Mouse (Mus musculus): ENCODE measurements at regions not wholly inside any gene's neighbourhood (a gene's known extent, or its start where the extent isn't known, plus 50 kb on each side); places are given as distances from the start of the nearest gene placed in this dataset.

DNA sequence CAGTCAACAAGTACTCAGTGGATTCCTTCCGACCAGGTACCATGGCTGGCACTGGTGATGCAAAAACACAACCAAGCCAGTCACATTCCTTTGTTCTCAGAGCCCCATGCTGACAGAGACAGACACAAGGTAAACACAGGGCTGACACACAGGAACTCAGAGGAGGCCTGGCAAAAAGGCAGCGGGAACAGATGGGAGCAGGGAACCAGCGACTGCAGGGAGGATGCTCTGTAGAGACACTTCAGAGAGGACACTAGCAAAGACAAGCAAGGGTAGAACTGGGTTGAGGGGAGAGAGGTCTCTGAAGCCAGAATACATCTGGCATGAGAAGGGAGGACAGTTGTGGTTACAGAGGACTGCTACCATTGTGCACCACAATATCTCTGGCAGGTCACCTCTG, 133.6 kb downstream of the Tex36 start:
- DNase-seq, result peak; percentile 96

DNA sequence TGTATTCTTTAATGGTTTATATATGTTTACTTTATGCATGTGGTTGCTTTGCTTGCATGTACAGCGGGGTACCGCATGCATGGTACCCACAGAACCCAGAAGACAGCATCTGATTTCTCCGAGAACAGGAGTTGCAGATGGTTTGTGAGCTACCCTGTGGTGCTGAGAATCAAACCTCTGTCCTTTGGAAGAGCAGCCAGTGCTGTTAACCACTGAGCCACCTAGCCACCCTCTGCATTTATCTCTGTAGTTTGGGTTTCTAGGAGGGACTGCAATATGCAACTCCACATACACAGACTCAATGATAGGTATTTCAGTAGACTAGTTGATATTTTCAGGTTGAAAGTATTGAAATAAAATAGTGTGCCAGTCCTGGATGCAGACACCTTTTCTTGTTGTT, 134.4 kb downstream of the Tex36 start:
- no peak for DNase-seq

DNA sequence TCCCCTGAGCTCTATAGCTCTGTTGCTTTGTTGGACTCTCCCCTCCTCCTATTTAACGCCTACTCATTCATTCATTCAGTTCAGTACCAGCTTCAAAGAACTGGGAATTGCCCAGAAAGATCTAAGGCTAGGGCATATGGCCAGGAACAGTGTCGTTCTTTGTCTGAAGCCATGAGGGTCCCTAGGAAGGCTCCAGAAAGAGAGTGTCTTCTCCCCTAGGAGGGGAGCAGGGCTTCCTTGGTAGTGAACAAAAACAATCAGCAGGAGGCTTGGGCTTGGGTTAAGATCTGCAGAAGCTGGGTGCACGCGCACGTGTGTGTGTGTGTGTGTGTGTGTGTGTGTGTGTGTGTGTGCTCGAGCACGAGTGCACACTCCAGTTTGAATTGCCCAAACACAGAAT, 142.7 kb downstream of the Tex36 start:
- no peak for DNase-seq

DNA sequence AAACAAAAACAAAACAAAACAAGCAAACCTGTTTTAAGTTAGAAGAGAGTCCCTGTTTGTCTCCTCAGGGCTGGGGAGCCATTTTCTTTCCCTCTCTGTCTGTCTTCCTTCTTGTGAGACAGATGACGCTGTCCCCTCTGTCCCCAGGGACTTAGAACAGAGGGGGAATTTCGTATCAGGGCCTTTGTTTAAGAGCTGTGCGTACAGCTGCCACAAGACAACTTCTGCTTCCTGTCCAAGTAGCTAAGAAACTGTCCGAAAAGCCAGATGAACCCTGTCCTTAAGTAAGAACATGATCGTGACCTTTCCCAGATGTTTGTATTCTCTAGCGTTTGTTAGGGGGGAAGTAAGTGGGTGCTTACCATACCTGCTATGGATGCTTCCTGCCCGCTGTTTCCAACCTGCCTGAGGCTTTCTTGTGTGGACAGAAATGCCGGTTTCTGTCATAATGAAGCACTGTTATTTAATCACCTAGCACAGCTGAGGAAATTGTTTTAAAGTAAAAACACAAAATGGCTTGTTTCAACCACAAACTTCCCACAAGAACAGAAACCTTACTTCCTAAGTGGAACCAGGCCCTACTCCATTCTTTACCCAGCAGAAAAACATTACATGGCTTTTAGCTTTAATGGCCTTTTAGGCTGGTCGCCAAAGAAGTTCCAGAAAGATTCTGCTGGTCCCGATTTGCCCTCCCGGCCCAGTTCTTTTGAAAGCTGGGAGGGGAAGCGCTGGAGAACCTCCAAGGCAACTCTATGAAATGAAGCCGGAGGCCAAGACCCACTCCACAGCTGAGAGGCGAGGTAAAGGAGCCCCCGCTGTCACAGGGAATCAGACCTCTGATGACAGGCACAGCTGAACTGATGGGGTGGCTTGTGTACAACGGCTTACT, 144.3 kb downstream of the Tex36 start:
- DNase-seq, result no peak

DNA sequence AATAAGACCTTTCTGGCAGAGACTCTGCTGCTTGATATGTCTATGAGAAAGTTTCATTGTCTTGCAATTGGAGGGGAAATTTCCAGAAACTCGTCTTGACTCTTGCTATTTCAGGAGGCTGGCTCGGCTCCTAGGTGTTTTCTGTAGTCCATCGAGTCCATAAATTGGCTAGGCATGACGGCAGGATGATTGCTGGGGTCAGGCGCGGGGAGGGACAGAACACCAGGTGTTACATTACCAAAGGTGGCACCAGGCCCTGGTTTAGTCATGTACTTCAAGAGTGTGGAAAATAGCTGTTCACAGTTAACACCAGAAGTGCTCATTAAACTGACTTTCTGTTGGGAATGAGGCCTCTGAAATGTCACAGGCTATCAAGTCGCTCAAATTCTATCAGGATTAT, 151.7 kb downstream of the Tex36 start:
- peak; percentile 56 for DNase-seq

DNA sequence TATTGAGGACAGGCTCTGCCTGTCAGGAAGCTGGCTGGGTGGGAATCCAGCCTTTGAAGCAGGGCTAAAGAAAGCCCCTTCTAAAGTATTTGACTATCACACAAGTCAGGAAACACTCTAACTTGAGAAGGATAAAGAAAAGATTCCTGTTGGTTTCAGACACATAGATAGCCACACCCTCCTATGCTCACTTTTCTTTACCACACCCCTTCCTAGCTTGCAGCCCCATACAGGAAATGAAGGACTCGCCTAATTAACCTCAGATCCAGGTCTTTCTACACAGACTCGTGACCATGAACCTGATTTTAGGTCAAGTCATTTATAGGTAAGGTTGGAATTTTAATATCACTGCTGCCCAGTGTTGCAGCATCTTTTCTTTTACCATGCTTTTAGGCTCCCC, 154.9 kb downstream of the Tex36 start:
- DNase-seq, result no peak

DNA sequence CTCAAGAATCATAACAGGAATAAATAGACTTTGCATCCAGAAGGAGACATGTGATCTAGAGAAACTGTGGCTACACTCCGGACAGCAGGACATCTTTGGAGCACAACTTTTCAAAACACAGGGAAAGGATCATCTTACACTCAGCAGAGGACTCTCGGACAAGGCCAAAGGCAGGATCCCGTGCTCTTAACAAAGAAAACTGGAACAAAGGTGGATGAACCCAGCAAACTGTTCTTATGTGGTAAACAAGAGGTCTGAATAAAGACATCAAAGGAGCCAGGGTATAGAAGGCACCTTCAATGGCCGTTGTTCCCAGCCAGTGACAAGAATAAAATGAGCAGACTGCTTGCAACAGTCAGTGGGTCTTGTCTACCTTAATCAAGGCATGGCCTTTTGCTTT, 160.3 kb downstream of the Tex36 start:
- DNase-seq, result no peak

DNA sequence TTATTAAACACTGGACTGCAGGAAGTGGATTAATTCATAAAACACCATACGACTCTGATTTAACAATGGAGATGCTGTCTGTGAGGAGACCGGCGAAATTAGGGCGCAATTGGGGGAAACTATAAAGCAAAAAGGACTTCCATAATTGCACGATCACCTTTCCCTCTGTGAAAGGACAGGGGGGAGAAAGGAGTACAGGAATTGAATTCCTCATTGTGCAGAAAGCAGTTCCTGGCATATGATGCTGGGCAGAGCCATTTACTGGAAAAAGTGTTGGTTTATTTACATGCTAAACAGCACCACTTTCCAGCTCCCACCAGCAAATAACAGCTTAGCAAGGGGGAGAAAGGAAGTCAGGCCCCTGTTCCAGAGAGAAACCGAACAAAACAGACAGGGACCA, 160.8 kb downstream of the Tex36 start:
- DNase-seq, result no peak

DNA sequence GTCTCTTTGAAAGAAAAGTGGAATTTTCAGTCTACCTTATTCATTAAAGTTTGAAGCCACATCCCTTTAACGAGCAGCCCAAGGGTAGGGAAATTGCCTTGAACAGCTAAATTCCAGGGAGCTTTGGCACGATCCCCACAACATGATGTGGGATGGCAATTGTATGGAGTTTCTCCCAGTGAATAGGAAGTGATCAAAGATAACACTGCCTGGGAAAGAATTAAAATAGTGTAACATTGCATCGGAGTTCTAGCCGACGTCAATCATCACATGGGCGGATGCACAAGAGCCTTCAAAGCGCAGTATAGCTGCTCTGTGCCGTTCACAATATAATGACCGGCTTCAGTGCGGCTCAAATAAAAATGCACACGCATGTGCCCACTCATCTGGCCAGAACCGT, 161.2 kb downstream of the Tex36 start:
- DNase-seq, result no peak

DNA sequence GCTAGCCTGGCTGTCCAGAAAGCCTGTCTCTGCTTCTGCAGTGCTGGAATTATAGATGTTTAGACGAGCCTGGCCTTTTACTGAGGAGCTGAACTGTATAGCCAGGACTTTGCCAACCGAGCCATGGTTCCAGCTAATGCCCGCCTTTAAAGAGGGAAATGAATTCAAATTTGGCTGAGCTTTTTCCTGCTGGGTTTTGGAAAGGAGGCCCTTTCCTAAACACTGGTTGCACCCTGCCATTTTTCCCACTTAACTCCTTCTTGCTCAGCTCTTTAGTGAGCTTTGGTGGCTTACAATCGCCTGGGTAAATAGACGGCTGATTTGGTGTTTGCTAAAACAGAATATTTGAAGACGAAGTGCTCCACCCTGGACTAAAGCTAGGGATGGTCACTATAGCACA, 161.9 kb downstream of the Tex36 start:
- no peak for DNase-seq

DNA sequence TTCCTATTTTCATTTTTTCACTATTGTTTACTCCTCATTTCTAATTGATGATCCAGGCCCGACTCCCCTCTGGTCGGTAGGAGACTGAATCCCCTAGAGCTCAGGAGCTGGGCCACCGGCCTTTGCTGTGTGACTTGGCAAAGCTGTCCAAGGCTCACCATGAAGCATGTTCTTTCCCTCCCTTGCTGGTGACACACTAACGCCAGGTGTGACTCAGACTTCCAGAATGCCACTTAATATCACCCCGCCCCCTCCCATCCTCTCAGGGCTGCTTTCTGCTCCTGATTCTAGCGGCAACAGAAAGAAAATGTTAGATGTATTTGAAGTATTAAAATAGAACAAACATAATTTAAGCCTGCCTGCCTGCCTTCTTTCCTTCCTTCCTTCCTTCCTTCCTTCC, 163.3 kb downstream of the Tex36 start:
- DNase-seq, result no peak

DNA sequence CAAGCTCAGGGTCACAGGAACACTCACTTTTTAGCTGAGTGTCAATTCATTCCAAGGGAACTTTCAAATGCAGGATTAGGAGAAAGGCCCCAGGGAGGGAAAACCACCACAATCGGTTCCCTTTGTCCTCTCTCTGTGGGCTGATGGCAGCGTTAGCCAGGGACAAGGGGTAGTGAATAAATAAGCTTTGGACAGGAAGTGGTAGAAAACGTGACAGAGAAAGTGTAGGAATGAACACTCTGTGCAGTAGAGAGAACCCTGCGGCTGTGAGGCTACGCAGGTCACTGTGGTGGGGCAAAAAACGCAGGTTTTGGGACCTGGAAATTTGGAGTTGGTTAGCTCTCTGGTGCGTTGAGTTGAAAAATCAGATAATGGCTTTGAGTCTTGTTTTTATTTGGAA, 164.1 kb downstream of the Tex36 start:
- no peak for DNase-seq

DNA sequence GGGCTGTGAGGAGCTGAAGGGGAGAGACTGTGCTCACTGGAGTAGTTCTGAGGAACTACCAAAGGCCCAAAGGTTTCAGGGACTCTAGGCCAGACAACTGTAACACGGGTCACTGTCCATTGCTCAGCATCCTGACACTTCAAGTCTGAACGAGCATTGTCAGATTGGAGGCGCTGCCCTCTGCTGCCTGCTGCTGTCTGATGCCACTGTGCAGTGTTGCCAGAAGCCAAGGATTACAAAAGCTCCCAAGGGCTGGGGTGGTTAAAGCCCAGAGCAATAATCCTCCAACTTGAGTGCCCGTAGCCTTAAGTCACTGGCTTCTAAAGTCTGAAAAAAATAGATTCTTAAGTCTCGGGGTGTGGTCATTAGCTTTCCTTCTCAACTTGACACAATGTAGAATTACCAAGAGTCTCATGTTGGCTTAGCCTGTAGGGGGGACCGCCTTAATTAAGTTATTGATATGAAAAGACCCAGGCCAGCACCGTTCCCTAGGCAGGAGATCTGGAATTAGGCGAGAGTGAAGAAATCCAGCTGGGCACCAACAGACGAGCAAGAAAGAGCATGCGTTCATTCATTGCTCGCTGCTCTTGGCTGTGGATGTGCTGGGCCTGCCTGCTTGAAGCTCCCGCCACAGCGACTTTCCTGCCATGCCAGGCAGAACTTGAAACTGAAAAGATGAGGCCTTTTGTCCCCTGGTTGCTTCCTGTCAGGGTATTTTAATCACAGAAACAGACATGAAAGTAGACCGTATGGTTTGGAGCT, 166.2 kb downstream of the Tex36 start:
- DNase-seq, result peak; percentile 22

DNA sequence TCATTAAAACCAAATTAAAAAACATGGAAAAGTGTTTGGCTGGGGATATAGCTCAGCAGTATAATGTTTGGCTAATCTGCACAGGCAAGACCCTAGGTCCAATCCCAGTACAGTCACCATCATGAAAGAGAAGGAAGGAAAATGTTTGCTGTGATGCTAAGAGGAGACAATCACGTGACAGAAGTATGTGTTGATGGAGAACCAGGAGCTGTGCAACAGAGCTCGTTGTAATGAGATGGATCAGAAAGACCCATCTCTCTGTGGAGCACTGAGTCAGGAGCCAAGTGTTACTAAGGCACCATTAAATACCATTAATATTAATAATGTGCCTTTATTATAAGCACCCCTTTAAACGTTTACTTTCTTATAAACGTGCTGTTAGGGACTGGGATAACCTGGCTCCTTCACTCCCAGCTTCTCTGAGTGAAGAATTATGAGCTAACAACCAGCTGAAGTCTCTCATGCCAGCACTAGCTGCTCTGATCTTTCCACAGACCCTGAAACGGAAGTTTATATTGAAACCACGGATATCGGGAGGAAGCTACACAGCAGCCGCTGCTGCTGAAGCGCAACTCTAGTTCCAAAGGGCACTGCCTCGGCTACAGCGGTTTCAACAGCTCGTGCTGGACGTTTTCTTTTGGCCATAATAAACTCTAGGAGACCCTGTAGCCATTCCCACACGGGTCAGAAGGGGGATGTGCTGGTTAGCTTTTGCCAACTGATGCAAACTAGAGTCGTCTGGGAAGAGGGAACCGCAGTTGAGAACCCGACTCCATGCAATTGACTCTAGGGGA, 167.7 kb downstream of the Tex36 start:
- no peak for DNase-seq

DNA sequence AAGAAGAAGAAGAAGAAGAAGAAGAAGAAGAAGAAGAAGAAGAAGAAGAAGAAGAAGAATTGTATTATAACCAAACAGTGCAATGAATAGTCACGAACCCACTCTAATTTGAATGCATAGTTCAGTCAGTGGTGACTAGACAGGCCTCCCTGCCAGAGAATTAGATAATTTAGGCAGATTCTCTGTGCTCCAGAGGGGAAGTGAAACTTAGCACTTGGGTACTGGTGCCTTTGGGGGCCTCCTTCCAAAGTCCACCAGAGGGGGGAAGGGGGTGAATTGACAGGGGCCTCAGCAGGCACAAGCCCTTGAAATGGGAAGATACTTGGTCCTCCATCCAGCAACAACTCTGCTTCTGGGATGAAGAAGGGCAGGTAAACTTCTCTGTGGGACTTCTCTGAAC, 169.6 kb downstream of the Tex36 start:
- DNase-seq, result no peak

DNA sequence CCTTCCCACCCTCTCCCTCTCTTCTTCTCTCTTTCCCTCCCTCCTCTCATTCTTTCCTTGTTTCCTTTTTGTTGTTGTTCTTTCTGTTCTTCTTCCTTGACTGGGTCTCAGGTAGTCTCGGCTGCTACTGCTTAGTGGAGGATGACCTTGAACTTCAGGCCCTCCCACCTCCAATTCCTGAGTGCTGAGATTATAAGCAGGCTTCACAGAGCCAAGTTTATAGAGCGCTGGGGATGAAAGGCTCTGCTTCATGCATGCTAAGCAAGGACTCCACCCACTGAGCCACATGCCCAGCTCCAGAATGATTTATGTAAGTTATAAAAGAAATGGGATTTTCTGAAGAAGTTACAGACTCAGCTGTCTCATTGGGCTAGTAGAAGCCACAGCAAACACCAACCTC, 199.9 kb downstream of the Tex36 start:
- DNase-seq, result no peak

DNA sequence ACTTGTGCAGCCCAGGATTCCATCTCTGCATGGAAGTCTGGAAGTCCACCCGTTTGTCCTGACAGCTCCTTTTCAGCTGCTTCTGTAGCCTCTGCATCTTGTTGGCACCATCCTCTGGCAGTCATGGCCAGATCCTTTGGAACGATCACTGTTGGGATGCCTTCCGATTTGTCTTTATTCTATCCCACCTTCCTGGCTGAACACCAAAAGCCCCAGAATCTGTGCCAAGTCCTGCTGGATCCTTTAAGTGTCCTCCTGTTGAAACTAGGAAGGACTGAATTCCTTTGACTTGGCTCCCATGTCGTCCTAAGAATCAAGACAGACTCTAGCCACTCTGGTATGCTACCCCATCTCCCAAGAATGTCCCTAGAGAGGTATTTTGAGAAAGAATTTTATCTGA, 201.3 kb downstream of the Tex36 start:
- DNase-seq, result no peak

DNA sequence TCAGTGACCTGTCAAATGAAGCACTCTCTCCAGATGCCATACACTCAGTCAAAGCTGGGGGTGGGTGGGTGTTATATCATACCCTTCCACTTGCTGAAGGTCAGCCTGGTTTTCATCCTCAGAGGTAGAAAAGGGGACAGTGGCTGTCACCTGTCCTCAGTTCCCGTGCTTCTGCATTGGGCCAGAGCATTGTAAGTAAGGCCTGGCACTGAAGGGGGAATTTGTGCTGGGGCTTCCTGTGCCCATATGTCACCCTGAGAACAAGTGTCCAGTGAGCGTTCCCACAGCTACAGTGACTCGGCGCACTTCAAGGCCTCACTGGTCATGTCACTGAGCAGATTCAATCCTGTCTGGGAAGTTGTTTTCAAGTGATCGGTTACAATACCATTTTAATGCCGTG, 213.2 kb downstream of the Tex36 start:
- DNase-seq, result peak; percentile 73

DNA sequence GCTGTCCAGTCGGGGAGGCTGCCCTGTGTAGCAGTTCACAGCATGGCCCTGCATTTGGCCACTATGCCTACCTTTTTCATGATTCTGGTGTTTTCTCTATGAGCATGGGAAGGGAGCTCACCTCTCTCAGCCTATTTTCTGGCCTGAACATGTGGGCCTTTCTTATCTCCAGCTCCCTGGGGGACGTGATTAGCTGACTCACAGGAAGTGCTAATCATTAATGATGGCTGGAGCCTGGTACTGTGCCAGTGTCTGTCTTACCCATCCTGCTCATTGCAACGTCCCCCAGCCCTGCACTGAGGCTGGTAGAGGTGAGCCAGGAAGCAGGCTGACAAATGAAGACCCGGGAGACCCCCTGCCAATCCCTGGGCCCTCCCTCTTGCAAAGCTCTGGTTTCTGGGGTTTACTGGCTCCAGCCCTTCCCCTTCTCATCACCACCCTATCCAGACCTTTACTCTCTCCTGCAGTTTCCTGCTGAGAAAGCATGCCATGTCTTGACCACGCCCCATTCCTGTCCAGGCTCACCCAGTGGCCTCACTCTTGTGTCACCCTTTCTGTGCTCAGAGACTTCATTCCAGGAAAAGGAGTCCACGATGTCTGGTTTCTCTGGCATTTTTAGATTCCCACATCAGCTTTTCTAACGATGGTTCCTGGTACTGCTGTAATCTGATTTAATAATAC, 219.8 kb downstream of the Tex36 start:
- DNase-seq, result no peak

DNA sequence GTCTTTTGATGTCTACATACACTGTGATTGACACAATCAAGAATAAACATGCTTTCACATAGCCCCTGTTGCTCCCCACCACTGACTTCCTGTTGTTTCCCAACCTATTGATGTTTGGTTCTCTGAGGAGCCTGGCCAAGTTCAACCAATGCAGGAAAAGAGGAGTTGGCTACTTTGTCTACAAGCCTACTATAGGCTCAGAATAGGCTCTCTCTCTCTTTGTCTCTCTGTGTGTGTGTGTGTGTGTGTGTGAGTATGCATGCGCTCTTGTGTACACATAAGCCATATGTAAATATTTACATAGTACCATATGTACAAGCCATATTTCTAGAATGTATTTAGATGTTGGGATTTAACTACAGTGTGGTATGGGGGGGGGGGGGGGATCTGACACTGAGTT, 222.6 kb downstream of the Tex36 start:
- DNase-seq, result no peak

DNA sequence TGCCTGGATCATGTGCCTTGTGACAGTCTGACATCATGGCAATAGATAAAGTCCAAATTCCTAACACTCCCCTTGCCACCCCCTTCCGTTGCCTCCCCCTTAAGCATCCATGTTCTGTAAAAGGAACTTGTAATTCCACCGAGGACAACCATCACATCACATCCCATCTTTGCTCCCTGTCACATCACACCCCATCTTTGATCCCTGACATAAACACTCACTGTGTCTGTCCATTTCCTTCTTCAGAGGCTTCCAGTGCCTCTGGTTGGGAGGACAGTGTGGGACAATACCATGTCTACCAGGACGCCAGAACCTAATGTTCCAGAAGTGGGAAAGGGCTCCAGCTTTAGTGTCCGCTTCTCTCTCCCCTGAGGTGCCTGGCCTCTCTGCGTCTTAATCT, 223.6 kb downstream of the Tex36 start:
- DNase-seq, result no peak

DNA sequence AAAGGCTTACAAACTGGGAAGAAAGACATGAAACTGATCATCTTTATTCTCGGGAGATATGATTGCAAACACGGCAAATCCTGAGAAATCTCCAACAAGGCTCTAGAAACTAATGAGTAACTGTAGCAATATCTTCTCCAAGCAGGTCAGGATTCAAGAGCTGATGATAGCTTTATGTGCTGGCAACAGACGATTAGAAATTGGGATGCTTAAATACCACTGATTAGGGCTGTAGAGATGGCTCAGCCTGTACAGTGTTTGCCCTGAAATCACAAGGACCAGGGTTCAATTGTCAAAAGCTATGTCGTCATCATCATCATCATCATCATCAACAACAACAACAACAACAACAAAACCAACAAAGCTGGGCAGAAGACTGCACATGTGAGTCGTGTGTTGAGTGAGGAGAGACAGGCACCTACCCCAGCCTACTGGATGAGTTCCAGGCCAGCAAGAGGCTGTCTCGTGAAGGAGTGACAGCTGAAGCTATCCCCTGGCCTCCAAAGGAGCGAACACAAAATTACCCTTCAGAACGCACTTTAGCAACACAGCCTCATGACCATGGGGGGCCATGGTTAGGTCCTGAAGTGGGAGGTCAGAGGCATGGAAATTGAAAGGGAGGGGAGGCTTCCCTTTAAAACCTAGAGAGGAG, 225.0 kb downstream of the Tex36 start:
- DNase-seq, result no peak

DNA sequence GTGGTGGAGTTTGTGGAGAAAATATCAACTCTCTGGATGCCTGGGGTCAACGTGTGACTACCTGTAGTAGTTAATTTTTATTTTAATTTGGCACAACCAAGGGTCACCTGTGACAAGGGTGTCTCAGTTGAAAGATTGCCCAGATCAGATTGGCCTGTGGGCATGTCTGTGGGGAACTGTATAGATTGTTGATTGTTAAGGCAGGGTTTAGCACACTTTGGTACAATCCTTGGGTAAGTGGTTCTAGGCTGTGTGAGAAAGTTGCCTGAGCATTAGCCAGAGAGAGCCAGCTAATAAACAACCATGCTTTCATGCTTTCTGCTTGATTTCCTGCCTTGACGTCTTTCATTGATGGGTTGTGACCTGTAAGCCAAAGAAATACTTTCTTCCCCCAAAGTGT, 229.3 kb downstream of the Tex36 start:
- no peak for DNase-seq
